Mouse (Mus musculus) forebrain, postnatal 0 days (tissue): ENCODE results near the gene Sbf2. TPM values are rescaled to one million over a fixed set of nuclear protein-coding genes. Genes with fewer than 3 reads are reported as not detected.

ENCODE experiments used
- ATAC-seq: fragments of 200-750 bp; cut with Nextera tagmentation; 2 replicates; pipeline ENCODE4 v1.8.0; 2017; ENCODE audit warnings: mild to moderate bottlenecking, moderate library complexity
- DNase-seq: peaks from one replicate; pipeline ENCODE4 v3.0.0-alpha.2; 2015
- H3K27ac ChIP-seq: fragments of 300-500 bp; sonication (generic); 2 replicates; pipeline ENCODE4 v1.5.1; 2014; ENCODE audit warnings: low read depth, mild to moderate bottlenecking, antibody characterized with exemption, low read length, moderate library complexity, mixed read lengths
- H3K27me3 ChIP-seq: fragments of 300-500 bp; sonication (generic); 2 replicates; pipeline ENCODE4 v1.6.1; 2014; ENCODE audit warnings: mild to moderate bottlenecking, low read length, mixed read lengths; ENCODE audit not compliant: insufficient read depth
- H3K36me3 ChIP-seq: fragments of 300-500 bp; sonication (generic); 2 replicates; pipeline ENCODE4 v1.6.1; 2014; ENCODE audit warnings: mild to moderate bottlenecking, moderate library complexity; ENCODE audit not compliant: insufficient read depth
- H3K4me1 ChIP-seq: fragments of 300-500 bp; sonication (generic); 2 replicates; pipeline ENCODE4 v1.6.1; 2014; ENCODE audit warnings: antibody characterized with exemption; ENCODE audit not compliant: insufficient read depth
- H3K4me2 ChIP-seq: fragments of 300-500 bp; sonication (generic); 2 replicates; pipeline ENCODE4 v1.6.1; 2014; ENCODE audit warnings: low read depth, mild to moderate bottlenecking, moderate library complexity
- H3K4me3 ChIP-seq: fragments of 300-500 bp; sonication (generic); 2 replicates; pipeline ENCODE4 v1.5.1; 2014; ENCODE audit warnings: low read depth, low read length, mixed read lengths
- H3K9ac ChIP-seq: fragments of 300-500 bp; sonication (generic); 2 replicates; pipeline ENCODE4 v1.6.1; 2014; ENCODE audit warnings: mild to moderate bottlenecking
- H3K9me3 ChIP-seq: fragments of 300-500 bp; sonication (generic); 2 replicates; pipeline ENCODE4 v1.6.1; 2016; ENCODE audit warnings: low read length
- CTCF ChIP-seq: sonication (generic); IDR thresholded peaks from 2 replicates; pipeline ENCODE4 v1.5.1; 2016; ENCODE audit warnings: antibody characterized with exemption, control low read depth, low read depth
- WGBS: fragments of 180-500 bp; shearing (Covaris S2); extraction: QIAGEN DNeasy Blood & Tissue Kit; methylation state at CpG from one replicate; pipeline ENCODE4 v1.1.7; 2014; 5-methylcytosine and 5-hydroxymethylcytosine counted together
- polyA plus RNA-seq: library from polyadenylated mRNA; unstranded; fragments of >200 nt; fragmentation: Nextera tagmentation; extraction: Ambion mirVana; gene quantifications from 2 replicates; pipeline ENCODE4 v1.2.1, GENCODE M21; 2015
- total RNA-seq: library from RNA; depleted of rRNA; stranded (reverse); fragments of >200 nt; gene quantifications from 2 replicates; pipeline ENCODE4 v1.2.3, GENCODE M21; 2014; rRNA removed

Gene Sbf2
- total and polyA plus RNA-seq, 2 experiments from 2014 or later = 43.3 to 88.3 TPM

GRCm38 (mm10) chr7:110259966-110260711, 354.6 kb downstream of the Sbf2 start:
- Histone ChIP-seq H3K4me3 (no peak overlapping the region), H3K4me1 (no peaks in the 10 kb centered on the region; the same call in 1 of the 2 replicates), H3K27ac (no peak overlapping the region), H3K36me3 (no peaks in the 10 kb centered on the region), H3K9ac (no peak overlapping the region), H3K9me3 (no peaks in the 10 kb centered on the region), H3K27me3 (no peaks in the 10 kb centered on the region), H3K4me2 (no peak overlapping the region)
- no peak for TF ChIP-seq CTCF
- 54% methylated on average over 4 of the region's 4 CpGs for WGBS
- DNase-seq (peak; percentile 65), ATAC-seq (peak; percentile 58)

- TF ChIP-seq CTCF = no peak
- Histone ChIP-seq H3K27me3 (no peaks in the 10 kb centered on the region), H3K27ac (no peak overlapping the region), H3K4me1 (no peaks in the 10 kb centered on the region; the same call in 1 of the 2 replicates), H3K9ac (no peak overlapping the region), H3K4me2 (no peak overlapping the region), H3K36me3 (no peaks in the 10 kb centered on the region), H3K9me3 (no peaks in the 10 kb centered on the region), H3K4me3 (no peak overlapping the region)
- 85% methylated on average over 11 of the region's 11 CpGs for WGBS
- DNase-seq (no peak), ATAC-seq (no peak)
Measured at GRCm38 (mm10) chr7:110258196-110258950, 356.3 kb downstream of the Sbf2 start.

Other genes with a start within 250 kb of the Sbf2 start
- 1.9 and 2.0 TPM in 2 replicates for gene Adm, start 12.7 kb upstream of the Sbf2 start, total RNA-seq
- gene Adm, start 12.7 kb upstream of the Sbf2 start, polyA plus RNA-seq = 1.3 and 2.1 TPM in 2 replicates
- gene Ampd3, start 153.3 kb upstream of the Sbf2 start, total RNA-seq = 9.9 and 11.0 TPM in 2 replicates
- gene Ampd3, start 153.3 kb upstream of the Sbf2 start, polyA plus RNA-seq = 4.8 and 8.6 TPM in 2 replicates
- gene Rnf141, start 229.5 kb upstream of the Sbf2 start, total RNA-seq = 81.8 and 98.9 TPM in 2 replicates
- 38.6 and 44.9 TPM in 2 replicates for gene Rnf141, start 229.5 kb upstream of the Sbf2 start, polyA plus RNA-seq
- gene Lyve1, start 248.3 kb upstream of the Sbf2 start, total RNA-seq = 8.4 and 12.3 TPM in 2 replicates
- gene Lyve1, start 248.3 kb upstream of the Sbf2 start, polyA plus RNA-seq = 5.8 and 6.6 TPM in 2 replicates